Mouse (Mus musculus): Measurements from ENCODE around the gene Camsap1.
A peak's percentile ranks its signal among the peaks of the same experiment; 100 is the strongest.

Gene Camsap1

DNA sequence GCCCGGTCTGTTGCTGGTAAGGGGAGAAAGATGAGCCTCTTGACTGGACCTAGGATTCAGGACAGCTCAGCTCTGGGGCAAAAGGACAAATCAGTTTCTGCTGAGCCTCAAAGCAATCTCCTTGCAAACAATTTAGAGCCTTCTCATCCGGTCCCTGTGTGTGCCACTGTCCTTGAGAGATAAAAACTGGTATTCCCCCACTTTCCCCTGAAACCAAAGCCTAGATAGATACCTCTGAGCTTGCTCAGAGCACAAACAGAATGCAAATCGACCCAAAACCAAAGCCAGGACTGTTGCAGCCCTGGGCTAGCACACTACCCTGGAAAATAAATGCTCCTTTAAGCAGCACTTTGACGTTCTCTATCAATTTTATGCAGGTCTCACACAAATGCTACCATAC, 4.1 kb downstream of the Camsap1 start:
- DNase-seq (ENCODE audit: low spot score in 2 of 2), result no peak

DNA sequence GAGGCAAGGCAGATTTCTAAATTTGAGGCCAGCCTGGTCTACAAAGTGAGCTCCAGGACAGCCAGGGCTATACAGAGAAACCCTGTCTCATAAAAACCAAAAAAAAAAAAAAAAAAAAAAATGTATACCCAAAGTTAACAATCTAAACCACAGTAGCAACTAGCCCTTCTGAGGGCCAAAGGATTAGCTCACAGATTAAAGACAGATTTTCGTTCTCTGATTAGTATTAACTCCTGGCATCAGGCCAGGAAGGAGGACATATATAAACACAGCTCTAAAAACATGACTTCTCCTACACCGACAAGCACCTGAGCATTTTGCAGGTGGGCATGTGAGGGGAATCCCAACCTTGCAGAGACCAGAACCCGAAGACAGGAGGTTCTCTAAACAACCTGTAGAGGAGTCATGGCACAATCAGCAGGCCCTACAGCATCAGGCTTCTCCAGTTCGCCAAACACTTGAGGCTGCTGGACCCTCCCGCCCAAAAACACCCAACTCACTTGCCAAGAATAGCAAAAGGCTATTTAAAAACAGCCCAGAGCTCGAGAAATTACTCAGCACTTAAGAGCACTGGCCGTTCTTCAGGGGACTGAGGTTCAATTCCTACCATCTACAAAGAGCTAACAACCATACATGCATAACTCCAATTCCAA, 5.4 kb downstream of the Camsap1 start:
- DNase-seq (ENCODE audit: low spot score in 2 of 2), result no peak

GRCm38 (mm10) chr2:25975141-25975770, 7.8 kb downstream of the Camsap1 start:
- DNase-seq (ENCODE audit: low spot score in 2 of 2), result no peak

DNA sequence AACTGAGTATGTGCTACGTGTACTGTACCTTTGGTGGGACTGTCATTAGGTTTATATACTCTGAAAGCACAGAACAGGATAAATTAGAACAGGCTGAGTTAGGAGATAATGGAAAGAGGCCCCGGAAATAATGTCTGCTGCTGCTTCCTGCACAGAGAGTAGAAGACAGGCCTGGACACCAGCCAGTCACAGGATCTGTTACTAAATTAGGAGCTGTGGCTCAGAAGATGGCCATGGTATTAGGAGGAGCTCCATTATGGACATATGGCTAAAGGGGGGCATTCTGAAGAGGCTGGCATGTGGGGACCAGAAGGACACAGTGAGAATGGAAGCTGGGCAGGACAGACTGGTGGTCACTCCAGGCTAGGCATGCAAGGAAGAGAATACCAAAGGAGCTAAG, 12.7 kb downstream of the Camsap1 start:
- DNase-seq (ENCODE audit: low spot score in 2 of 2), result no peak

GRCm38 (mm10) chr2:25969319-25969718, 13.8 kb downstream of the Camsap1 start:
- no peak for DNase-seq (ENCODE audit: low spot score in 2 of 2)

DNA sequence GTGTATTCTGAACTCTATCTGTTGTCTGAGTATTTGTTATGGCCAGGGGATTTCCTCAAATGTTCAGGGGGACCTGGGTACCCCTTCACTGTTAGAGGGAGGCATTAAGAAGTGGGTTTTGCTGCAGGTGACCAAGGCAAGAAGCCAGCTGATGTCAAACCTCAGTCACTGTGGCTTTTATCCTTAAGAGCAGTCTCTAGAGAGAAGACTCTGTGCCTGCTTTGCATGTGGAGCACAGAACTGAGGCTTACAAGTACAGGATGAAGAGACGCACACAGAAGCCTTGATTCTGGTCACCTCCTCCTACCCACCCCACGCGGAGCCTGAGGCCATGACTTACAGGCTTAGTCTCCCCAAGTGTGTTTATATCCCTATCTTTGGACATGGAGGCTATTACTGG, 33.8 kb downstream of the Camsap1 start:
- DNase-seq (ENCODE audit: low spot score in 2 of 2), result no peak

DNA sequence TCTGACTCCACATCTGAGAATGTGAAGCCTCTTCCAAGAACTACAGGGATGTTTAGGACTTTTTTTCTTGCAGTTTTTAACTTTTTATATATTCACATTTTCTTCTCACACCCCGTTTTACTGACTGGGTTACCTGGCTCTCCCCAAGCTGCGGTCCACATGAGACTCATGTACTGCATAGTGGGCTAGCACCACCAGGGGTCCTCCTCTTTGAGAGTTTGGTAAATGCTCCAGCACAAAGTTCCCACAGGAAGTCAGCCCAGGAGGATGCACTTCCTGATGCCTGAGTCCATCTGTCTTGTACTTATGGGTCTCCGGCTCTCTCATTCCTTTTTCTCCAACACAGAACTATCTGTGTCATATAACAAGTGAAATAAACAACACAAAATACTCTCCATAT, 35.1 kb downstream of the Camsap1 start:
- no peak for DNase-seq (ENCODE audit: low spot score in 2 of 2)

GRCm38 (mm10) chr2:25943822-25944221, 39.3 kb downstream of the Camsap1 start:
- peak in 1 of 2 experiments; percentile 23 for DNase-seq (ENCODE audit: low spot score in 2 of 2)

DNA sequence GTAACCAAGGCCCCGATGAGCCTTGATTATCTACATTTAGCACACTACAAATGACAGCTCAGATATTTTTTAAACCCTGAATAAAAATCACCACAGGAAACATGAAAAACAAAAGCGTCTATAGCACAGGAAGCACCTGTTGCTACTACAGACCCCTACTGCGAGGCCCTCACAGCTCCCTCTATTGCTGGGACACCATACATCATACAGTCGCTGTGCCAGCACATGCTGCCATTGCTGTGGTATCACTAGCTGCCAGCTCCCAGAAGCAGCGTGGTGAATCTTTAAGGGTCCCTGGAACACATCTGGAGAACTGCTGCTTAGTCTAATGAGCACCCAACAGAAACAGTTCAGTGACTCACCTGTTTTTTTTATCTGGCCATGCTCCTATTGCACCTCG, 42.6 kb downstream of the Camsap1 start:
- DNase-seq (ENCODE audit: low spot score in 2 of 2), result no peak

DNA sequence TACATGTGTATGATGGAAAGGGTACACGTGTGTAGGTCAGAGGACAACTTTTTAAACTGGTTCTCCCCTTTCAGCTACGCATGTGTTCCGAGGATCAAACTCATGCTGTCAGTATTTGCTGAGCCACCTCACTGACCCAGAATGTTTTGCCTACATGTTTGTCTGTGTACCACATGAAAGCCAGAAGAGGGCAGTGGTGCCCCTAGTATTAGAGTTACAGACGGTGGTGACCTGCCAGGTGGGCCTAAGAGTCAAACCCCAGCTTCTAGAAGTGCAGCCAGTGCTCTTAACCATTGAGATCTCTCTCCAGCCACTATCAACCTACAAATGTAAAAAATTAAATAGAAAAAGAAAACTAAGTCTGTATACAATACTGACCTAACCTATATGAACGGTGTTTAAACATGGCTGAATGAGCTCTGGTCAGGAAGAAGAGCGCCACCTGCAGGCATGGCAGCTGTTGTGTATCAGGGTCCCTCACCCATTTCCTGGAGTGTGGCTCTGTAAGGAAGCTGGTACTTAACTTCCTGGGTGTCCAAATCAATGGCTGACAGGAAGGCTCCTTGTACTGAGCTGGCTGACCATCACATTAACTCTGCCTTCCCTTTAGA, 51.7 kb downstream of the Camsap1 start:
- no peak for DNase-seq (ENCODE audit: low spot score in 2 of 2)

DNA sequence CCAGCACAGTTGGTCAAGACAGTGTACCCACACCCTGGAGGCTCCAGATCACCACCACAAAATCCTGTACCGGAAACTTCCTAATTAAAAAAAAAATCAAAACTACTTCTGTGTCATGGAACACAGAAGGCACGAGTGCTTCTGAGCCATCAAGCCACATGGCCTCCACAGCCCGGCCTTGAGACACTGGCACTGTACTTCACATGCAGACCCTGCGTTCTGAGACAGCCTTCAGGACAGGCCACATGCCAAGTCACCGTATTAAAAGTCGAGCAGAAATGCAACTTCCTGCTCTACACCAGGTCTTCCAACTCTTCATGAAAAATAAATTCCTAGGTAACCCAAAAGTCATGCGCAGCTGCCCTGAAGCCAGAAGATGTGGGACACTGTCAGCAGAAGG, 55.3 kb downstream of the Camsap1 start:
- no peak for DNase-seq (ENCODE audit: low spot score in 2 of 2)

DNA sequence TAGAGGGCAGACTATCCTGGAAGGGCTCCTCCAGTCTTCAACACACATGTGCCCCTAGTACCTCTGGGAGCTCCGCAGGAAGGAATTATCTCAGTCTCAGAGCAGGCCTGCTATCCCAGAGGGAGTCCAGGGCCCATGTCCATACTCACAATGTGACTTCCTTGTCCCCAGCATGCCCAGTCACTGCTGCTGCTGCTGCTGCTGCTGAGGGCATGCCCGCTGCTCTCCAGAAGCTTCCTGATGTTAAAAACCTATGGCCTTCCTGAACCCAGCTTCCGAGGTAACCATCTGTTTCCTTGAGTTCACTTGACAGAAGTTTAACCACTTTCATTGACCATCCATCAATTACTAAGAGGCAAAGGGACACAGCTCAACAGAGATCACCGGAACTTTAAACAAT, 58.1 kb downstream of the Camsap1 start:
- no peak for DNase-seq (ENCODE audit: low spot score in 2 of 2)

DNA sequence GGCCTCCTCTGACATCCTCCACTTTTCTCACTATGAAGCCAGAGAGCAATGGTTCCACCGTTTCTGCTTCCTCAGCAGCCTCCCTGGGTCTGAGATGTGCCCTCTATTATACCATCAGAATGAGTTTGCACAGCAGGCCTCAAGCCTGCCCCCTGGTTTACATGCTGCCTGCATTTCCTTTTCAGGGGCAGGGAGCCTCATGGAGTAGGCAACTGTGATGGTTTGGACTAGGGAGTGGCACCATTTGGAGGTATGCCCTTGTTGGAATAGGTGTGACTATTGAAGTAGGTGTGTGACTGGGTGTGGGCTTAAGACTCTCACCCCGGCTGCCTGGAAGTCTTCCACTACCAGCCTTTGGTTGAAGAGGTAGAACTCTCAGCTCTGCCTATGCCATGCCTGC, 59.3 kb downstream of the Camsap1 start:
- DNase-seq (ENCODE audit: low spot score in 2 of 2), result no peak

GRCm38 (mm10) chr2:25919972-25920371, 63.1 kb downstream of the Camsap1 start:
- peak in 1 of 2 experiments; percentile 26 for DNase-seq (ENCODE audit: low spot score in 2 of 2)

- DNase-seq (ENCODE audit: low spot score in 2 of 2), result no peak
Observed at GRCm38 (mm10) chr2:25918408-25918807, 64.7 kb downstream of the Camsap1 start.

DNA sequence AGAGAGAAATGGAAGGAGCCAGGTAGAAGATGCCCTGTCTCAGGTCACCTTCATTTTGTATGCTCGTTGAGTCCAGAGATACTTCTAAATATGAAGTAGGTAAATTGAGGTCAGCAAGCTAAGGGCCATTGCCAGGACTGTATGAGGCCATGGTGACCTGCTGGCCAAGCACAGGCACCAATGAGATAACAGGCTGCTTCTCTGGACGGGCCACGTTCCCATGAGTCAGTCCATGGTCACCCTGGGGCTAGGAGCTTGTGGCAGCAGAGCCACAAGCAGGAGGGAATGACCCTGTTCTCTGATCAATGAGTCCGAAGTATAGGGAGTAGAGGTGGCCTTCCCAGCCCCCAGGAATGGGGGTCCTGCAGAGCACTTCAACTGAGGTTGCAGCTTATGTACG, 68.3 kb downstream of the Camsap1 start:
- no peak for DNase-seq (ENCODE audit: low spot score in 2 of 2)

GRCm38 (mm10) chr2:25914201-25914600, 68.9 kb downstream of the Camsap1 start:
- peak; percentile 45 to 46 for DNase-seq (ENCODE audit: low spot score in 2 of 2)

- peak; percentile 27 to 63 for DNase-seq (ENCODE audit: low spot score in 2 of 2)
Observed at GRCm38 (mm10) chr2:25913247-25913646, 69.8 kb downstream of the Camsap1 start.

GRCm38 (mm10) chr2:25909872-25910271, 73.2 kb downstream of the Camsap1 start:
- DNase-seq (ENCODE audit: low spot score in 2 of 2), result no peak

GRCm38 (mm10) chr2:25898970-25899369, 84.1 kb downstream of the Camsap1 start:
- DNase-seq (ENCODE audit: low spot score in 2 of 2), result no peak

- DNase-seq (ENCODE audit: low spot score in 2 of 2), result no peak
Observed at GRCm38 (mm10) chr2:25892440-25892839, 90.6 kb downstream of the Camsap1 start.

GRCm38 (mm10) chr2:25888144-25888543, 94.9 kb downstream of the Camsap1 start:
- no peak for DNase-seq (ENCODE audit: low spot score in 2 of 2)

DNA sequence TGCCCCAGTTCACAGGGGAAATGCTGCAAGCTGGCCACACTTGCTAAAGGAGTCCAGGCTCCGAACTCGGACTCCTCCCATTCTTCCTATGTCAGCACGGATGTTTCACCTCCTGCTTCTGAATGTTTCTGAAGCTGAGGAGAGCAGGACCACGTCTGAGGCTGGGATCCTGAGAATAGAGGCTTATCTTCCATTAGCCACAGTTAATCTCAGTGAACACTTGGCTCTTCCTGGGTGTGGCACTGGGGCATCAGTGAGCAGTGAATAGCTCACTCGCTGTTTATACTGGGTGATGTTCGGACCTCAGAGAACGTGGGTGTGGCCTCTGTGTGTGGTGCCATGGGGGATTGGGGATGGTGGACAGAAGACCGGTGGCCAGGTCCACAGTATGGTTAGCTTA, 95.9 kb downstream of the Camsap1 start:
- DNase-seq (ENCODE audit: low spot score in 2 of 2), result no peak
